Mouse (Mus musculus): ENCODE data around the gene Megf11.

DNA sequence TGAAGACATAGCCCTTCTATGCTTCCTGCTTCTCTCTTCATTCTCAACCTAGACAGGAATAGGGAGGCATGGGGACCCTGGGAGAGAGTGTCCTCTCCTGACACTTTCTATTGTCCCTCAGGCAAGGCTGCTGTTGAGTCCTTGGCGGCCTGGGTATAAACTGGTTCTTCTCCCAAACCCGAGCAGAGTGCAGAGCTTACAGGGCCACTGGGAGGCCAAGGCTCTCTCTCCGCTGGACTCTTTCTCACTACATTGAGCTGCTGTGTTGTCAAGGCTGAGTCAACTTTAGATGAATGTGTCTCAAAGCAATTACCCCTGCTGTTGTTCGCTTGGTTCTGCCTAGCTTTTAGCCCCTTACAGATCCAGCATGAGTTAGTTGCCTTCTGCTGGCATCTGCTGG lies 168.0 kb downstream of the Megf11 start:
- no peak for TF ChIP-seq GATA1 (IDR thresholded peaks at IDR 0.05; ENCODE audit: borderline replicate concordance, low read length)
- no peak for TF ChIP-seq FLI1 (IDR thresholded peaks at IDR 0.05; ENCODE audit: low read length)

All from megakaryocyte, embryonic 14.5 days (primary cell).